Mouse (Mus musculus) heart, postnatal 36 days (tissue): ENCODE measurements around the gene Egln1. TPM values are rescaled to one million over a fixed set of nuclear protein-coding genes. Genes with fewer than 3 reads are reported as not detected.

Source experiments
- DNase-seq, 2 experiments: peaks; one replicate each; pipeline ENCODE4 v3.0.0; 2021 to 2022
- intact Hi-C: fragments of 180-260 bp; cut with DNase I; formaldehyde crosslinking; loops from one replicate; pipeline ENCODE4 v1.15.1; 2025
- total RNA-seq, 2 experiments: library from RNA; stranded (reverse); gene quantifications; 2 replicates each; pipeline ENCODE4 v1.2.3; 2021

Gene Egln1
- total RNA-seq, 2 experiments from 2014 or later, result 294 to 306 TPM

GRCm38 (mm10) chr8:124947865-124948732 is 1.0 kb downstream of the Egln1 start:
- intact Hi-C loops, result loop anchor here (2.0 to 5.0 kb wide), 3 partner anchors 36 to 89 kb away; partner anchors contain the start of gene Tsnax

GRCm38 (mm10) chr8:124944406-124944805 is 4.7 kb downstream of the Egln1 start:
- intact Hi-C loops, result no loop called here
- no peak for DNase-seq

More at GRCm38 (mm10) chr8:124947865-124948732, 1.0 kb downstream of the Egln1 start:
- DNase-seq, result peak; percentile 45 to 66

- DNase-seq, result no peak
- intact Hi-C loops, result no loop called here
Observed at GRCm38 (mm10) chr8:124943801-124944200, 5.3 kb downstream of the Egln1 start.

GRCm38 (mm10) chr8:124937293-124937692 is 11.8 kb downstream of the Egln1 start:
- no peak for DNase-seq
- intact Hi-C loops, result no loop called here

GRCm38 (mm10) chr8:124936699-124937098 is 12.4 kb downstream of the Egln1 start:
- intact Hi-C loops, result no loop called here
- no peak for DNase-seq

GRCm38 (mm10) chr8:124935116-124935515 is 14.0 kb downstream of the Egln1 start:
- DNase-seq, result no peak
- intact Hi-C loops, result no loop called here

GRCm38 (mm10) chr8:124932435-124932834 is 16.7 kb downstream of the Egln1 start:
- no peak for DNase-seq
- intact Hi-C loops, result no loop called here

- intact Hi-C loops, result no loop called here
- DNase-seq, result no peak
Observed at GRCm38 (mm10) chr8:124930649-124931048, 18.5 kb downstream of the Egln1 start.

GRCm38 (mm10) chr8:124930086-124930485 is 19.0 kb downstream of the Egln1 start:
- no peak for DNase-seq
- intact Hi-C loops, result no loop called here

GRCm38 (mm10) chr8:124929006-124929405 is 20.1 kb downstream of the Egln1 start:
- intact Hi-C loops, result no loop called here
- DNase-seq, result no peak

- intact Hi-C loops, result no loop called here
- DNase-seq, result peak in 1 of 2 experiments; percentile 65
Observed at GRCm38 (mm10) chr8:124926351-124926771, 22.8 kb downstream of the Egln1 start.

GRCm38 (mm10) chr8:124925544-124926266 is 23.4 kb downstream of the Egln1 start:
- DNase-seq, result no peak
- intact Hi-C loops, result no loop called here

- DNase-seq, result peak; percentile 40 to 60
- intact Hi-C loops, result no loop called here
Observed at GRCm38 (mm10) chr8:124923971-124924652, 25.0 kb downstream of the Egln1 start.

- intact Hi-C loops, result no loop called here
- DNase-seq, result no peak
Observed at GRCm38 (mm10) chr8:124922490-124923089, 26.5 kb downstream of the Egln1 start.

- intact Hi-C loops, result no loop called here
- peak in 1 of 2 experiments; percentile 56 for DNase-seq
Observed at GRCm38 (mm10) chr8:124921369-124922279, 27.5 kb downstream of the Egln1 start.

GRCm38 (mm10) chr8:124917741-124918484 is 31.2 kb downstream of the Egln1 start:
- intact Hi-C loops, result no loop called here
- DNase-seq, result no peak

- intact Hi-C loops, result loop anchor here (5.0 kb wide), 1 partner anchor 33 kb away; the partner anchor contains the start of gene Egln1
- DNase-seq, result no peak
Observed at GRCm38 (mm10) chr8:124914061-124914460, 35.1 kb downstream of the Egln1 start.
